Mouse (Mus musculus): ENCODE measurements around the gene Unc5cl.

DNA sequence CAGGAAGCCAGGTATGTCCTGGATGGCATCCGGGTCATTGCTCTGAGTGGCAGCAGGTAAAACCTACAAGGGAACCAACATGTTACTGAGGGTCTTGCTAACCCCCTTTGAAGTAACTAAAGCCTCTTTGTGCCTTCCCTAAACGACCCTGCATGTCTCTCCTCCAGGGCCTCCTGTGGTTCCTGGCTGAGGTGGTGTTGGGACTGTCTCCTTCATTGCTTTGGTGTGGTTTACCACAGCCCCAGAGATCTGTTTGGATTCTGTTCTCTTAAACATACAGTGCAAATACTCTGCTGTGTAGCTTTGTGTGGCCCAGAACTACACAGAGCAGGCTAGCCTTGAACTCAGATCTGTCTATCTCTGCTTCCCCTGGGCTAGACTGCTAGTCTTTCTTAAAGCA is 35.1 kb upstream of the Unc5cl start:
- no peak for TF ChIP-seq CTCF (IDR thresholded peaks at IDR 0.05)
- TF ChIP-seq EP300 (IDR thresholded peaks at IDR 0.05; ENCODE audit: insufficient read depth, low read depth, low read length) = no peak
- no peak for TF ChIP-seq POLR2A (IDR thresholded peaks at IDR 0.05; ENCODE audit: insufficient read depth, low read depth, low read length)
